Mouse (Mus musculus) neutrophil, adult 5-6 weeks (primary cell): ENCODE measurements at regions not wholly inside any gene's neighbourhood (a gene's known extent, or its start where the extent isn't known, plus 50 kb on each side); places are given as distances from the start of the nearest gene placed in this dataset.
A peak's percentile ranks its signal among the peaks of the same experiment; 100 is the strongest.
"Not testable (repeated sequence)": the region's sequence is repeated elsewhere in the genome, so short reads cannot be mapped to it uniquely, and the experiment has no call there.

ENCODE experiments used
- ATAC-seq: fragments of 151-379, 151-347 bp; 2 replicates; pipeline ENCODE4 v1.8.0; 2017; ENCODE audit warnings: mild to moderate bottlenecking, moderate TSS enrichment; ENCODE audit not compliant: insufficient number of reproducible peaks, poor library complexity, low FRiP score, severe bottlenecking; ENCODE audit errors: extremely low read depth

DNA sequence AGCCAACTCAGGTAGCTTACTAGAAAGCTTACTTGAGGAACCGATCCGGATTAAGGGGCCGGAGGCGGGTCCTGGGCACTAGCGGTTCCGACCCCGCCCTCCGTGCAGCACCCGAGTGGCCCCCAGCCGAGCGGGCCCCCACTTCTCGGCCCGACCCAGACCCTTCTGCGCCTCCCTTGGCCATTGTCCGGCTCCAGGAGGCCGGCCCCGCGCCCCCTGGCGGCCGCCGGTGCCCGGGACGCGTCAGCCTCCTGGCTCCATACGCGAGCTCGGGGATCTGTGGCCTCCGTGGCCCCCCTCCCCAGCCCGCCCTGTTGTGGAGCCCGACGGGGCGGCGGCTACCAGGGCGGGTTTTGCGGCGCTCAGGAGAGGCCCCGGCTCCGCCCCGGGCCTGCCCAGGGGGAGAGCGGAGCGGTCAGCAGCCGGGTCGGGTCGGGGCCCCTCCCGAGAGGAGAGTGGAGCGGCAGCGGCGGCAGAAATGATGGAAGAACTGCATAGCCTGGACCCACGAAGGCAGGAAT is 94.3 kb upstream of the Zfp986 start:
- ATAC-seq, result 0 out of 2 replicates have a peak, but pooled peaks have one; percentile 30

DNA sequence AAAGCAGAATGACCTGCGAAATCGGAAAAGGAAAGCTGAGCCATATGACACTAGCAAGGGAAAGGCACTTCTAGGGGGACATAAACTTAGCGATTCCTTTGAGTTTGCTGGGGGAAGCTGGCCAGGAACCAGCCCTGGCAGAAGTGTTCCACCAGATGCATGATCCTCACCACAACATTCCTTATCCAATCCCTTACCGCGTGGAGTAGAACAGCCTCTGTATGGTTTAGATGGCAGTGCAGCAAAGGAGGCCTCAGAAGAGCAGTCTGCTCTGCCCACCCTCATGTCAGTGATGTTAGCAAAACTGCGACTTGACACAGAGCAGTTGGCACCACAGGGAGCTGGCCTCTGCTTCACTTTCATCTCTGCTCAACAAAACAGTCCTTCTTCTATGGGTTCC is 93.7 kb upstream of the Zfp986 start:
- not testable (repeated sequence) for ATAC-seq

- ATAC-seq, result 0 out of 2 replicates have a peak, but pooled peaks have one; percentile 16
Observed at GRCm38 (mm10) chr4:145776531-145776930, 92.1 kb upstream of the Zfp986 start.

DNA sequence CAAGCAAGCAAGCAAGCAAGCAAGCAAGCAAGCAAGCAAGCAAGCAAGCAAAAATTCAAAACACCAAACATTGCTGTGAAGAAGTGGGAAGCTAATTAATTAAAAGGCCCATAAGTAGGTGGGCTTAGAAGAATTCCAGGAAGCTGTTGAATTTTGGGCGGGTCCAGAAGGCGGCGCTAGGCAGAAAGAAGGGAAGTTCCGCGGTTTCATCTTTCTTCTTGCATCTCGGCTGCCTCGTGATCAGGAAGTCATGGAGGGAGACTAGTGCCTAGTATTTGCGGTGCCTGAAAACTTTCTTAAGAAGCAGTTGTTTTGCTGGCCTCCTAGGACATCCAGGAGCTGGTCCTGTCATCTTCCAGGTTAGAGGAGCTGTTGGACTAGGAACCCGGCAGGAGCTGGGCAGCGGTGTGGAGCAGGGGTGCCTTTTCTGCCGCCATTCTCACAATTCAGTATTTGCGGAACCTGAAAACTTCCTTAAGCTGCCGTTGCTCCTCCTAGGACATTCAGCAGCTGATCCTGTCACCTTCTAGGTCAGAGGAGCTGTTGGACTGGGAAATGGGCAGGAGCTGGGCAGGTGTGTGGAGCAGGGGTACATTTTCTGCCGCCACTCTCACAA is 87.2 kb upstream of the Zfp986 start:
- ATAC-seq, result peak; percentile 39; the same call in 1 of the 2 replicates

GRCm38 (mm10) chr4:145814674-145815073 is 53.9 kb upstream of the Zfp986 start:
- ATAC-seq, result not testable (repeated sequence)
